Mouse (Mus musculus) heart, embryonic 15.5 days (tissue): ENCODE measurements around the gene Crybb1. TPM values are rescaled to one million over a fixed set of nuclear protein-coding genes. Genes with fewer than 3 reads are reported as not detected.

Experiments used
- ATAC-seq: fragments of 200-750 bp; cut with Nextera tagmentation; replicated peaks from 2 replicates; pipeline ENCODE4 v1.8.0; 2017; ENCODE audit warnings: low read depth, moderate TSS enrichment; ENCODE audit not compliant: insufficient number of reproducible peaks, insufficient read depth, low FRiP score
- H3K27ac ChIP-seq: fragments of 300-500 bp; sonication (generic); 2 replicates; pipeline ENCODE4 v1.5.1; 2015; ENCODE audit warnings: mild to moderate bottlenecking, inconsistent platforms
- H3K27me3 ChIP-seq: fragments of 300-500 bp; sonication (generic); 2 replicates; pipeline ENCODE4 v1.6.1; 2015; ENCODE audit warnings: inconsistent platforms
- H3K36me3 ChIP-seq: fragments of 300-500 bp; sonication (generic); 2 replicates; pipeline ENCODE4 v1.6.1; 2015; ENCODE audit warnings: mild to moderate bottlenecking, inconsistent platforms
- H3K4me1 ChIP-seq: fragments of 300-500 bp; sonication (generic); replicated peaks from 2 replicates; pipeline ENCODE4 v1.6.1; 2015; ENCODE audit warnings: inconsistent platforms
- H3K4me2 ChIP-seq: fragments of 300-500 bp; sonication (generic); 2 replicates; pipeline ENCODE4 v1.6.1; 2015; ENCODE audit warnings: inconsistent platforms, mild to moderate bottlenecking, moderate library complexity
- H3K4me3 ChIP-seq: fragments of 300-500 bp; sonication (generic); 2 replicates; pipeline ENCODE4 v1.5.1; 2015; ENCODE audit warnings: mild to moderate bottlenecking, inconsistent platforms
- H3K9ac ChIP-seq: fragments of 300-500 bp; sonication (generic); 2 replicates; pipeline ENCODE4 v1.6.1; 2015; ENCODE audit warnings: mild to moderate bottlenecking, inconsistent platforms
- H3K9me3 ChIP-seq: fragments of 300-500 bp; sonication (generic); replicated peaks from 2 replicates; pipeline ENCODE4 v1.6.1; 2016; ENCODE audit warnings: inconsistent platforms
- WGBS: fragments of 180-500 bp; shearing (Covaris S2); methylation state at CpG from one replicate; pipeline ENCODE4 v1.1.7; 2015; ENCODE audit warnings: mixed read lengths; 5-methylcytosine and 5-hydroxymethylcytosine counted together
- polyA plus RNA-seq: library from polyadenylated mRNA; unstranded; fragments of >200 nt; fragmentation: Nextera tagmentation; extraction: Ambion mirVana; gene quantifications from 2 replicates; pipeline ENCODE4 v1.2.1, GENCODE M21; 2015

The Crybb1 gene
- polyA plus RNA-seq, 1 experiment from 2014 or later: 2.1 TPM

GRCm38 (mm10) chr5:112317328-112317727 is 61.7 kb downstream of the Crybb1 start:
- ATAC-seq: peak; percentile 75
- peaks cover 18% of the 10 kb centered on the region for H3K36me3 ChIP-seq
- H3K27ac ChIP-seq: peak overlapping the region; percentile 63
- no peak overlapping the region for H3K4me2 ChIP-seq
- no peak overlapping the region for H3K4me3 ChIP-seq
- WGBS: 35% methylated on average over 5 of the region's 5 CpGs
- H3K4me1 ChIP-seq: peaks cover 4% of the 10 kb centered on the region
- no peak overlapping the region for H3K9ac ChIP-seq
- H3K9me3 ChIP-seq: no peaks in the 10 kb centered on the region
- no peaks in the 10 kb centered on the region for H3K27me3 ChIP-seq

Other genes with a start within 250 kb of the Crybb1 start
- 1.2 and 1.4 TPM in 2 replicates for gene Cryba4, start 3.3 kb upstream of the Crybb1 start, polyA plus RNA-seq
- gene Tpst2, start 20.9 kb downstream of the Crybb1 start, polyA plus RNA-seq: 38.5 and 47.8 TPM in 2 replicates
- 15.2 and 19.6 TPM in 2 replicates for gene Tfip11, start 70.5 kb downstream of the Crybb1 start, polyA plus RNA-seq
- 20.7 and 28.8 TPM in 2 replicates for gene Srrd, start 87.2 kb downstream of the Crybb1 start, polyA plus RNA-seq
- gene Hps4, start 87.3 kb downstream of the Crybb1 start, polyA plus RNA-seq: 15.6 and 23.3 TPM in 2 replicates
- gene Gm6583, start 100.2 kb downstream of the Crybb1 start, polyA plus RNA-seq: 0.05 TPM in 1 of 2 replicates, not detected in the other
- 2.1 and 2.9 TPM in 2 replicates for gene Asphd2, start 139.1 kb downstream of the Crybb1 start, polyA plus RNA-seq
- gene Gm6588, start 193.6 kb downstream of the Crybb1 start, polyA plus RNA-seq: not detected in 2 replicates